Mouse (Mus musculus): ENCODE results near the gene Tlk2.
A peak's percentile ranks its signal among the peaks of the same experiment; 100 is the strongest.

Gene Tlk2

DNA sequence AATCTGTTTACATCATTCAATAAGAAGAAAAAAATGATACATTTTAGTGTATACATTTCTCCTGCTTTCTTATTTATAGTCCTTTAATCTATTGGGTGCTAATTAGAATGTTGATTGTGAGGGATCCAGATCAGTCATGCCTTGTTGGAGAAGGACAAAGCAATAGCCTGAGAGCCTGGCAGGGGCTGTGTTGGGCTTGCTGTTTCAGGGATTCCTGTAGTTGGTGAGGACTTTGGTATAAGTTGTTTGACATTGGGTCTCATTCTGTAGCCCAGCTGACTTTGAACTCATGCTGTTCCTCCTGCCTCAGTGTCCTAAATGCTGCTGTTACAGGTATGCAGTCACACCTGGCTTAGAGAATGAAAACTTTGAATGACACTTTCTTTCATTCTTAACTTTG is 85.9 kb downstream of the Tlk2 start:
- DNase-seq, result no peak

DNA sequence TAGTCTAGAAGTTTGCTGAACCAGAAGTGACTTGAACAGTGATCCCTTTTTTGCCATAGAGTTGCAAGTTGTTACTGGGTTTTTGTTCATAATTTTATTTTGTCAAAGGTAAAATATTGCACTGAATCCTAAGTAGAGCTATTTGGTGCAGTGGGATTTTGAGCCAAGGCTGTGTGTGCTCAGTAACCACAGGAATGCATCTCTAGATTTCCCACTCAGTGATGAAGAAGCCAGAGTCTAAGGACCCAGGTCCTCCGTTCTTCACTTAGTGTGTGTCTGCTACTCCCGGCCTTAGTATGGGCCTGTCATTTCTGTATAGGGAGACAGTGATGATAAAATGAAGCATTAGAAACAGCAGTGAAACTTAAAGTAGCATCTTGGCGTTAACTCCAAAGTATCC is 86.4 kb downstream of the Tlk2 start:
- no peak for DNase-seq

DNA sequence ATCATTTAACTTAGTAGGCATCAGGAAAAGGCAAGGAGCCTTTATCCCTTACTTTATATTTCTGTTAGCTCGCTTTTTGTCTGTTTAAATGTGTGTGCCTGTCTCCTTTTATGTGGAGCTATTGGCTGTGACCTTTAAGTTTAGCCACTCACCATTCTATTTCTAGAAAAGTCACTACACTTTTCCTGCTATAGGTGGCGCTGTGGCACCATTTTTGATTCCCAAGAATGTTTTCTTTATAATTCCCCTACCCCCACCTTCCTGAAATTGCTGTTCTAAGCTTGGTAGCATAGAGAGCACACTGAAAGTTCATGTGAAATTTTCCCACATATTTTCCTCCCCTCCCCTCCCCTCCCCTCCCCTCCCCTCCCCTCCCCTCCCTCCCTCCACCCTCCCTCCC is 91.5 kb downstream of the Tlk2 start:
- no peak for DNase-seq

DNA sequence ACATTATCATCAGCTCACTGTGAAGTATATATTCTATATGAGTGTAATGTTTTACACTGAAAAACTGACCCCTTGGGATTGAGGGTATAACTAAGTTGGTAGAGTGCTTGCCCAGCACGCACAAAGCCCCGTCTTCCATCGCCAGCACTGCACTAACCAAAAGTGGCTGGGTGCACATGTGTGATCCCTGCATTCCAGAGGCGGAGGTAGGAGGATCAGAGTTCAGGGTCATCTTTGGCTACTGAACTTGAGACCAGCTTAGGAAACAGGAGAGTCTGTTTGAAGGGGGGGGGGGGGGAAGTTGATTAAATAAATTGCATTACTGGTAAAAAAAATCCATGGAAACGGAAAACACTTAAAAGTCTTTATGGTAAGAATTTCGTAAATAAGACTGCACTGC is 101.8 kb downstream of the Tlk2 start:
- DNase-seq, result no peak

DNA sequence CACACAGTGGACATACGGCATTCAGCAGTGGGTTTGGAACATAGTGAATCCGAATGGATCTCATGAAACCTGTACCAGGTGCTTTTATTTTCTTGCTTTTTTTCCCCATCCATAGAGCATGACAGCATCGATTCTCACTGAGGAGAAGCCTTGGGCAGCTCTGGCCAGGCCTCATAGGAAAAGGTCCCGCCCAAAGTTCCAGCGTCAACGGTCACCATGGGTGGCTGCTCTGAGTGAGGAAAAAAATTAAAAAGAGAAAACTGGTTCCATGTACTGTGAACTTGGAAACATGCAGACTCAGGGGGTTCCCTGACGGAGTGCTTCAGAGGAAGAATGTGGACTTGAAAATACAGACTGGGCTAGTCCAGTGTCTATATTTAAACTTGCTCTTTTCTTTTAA is 102.7 kb downstream of the Tlk2 start:
- DNase-seq, result no peak

DNA sequence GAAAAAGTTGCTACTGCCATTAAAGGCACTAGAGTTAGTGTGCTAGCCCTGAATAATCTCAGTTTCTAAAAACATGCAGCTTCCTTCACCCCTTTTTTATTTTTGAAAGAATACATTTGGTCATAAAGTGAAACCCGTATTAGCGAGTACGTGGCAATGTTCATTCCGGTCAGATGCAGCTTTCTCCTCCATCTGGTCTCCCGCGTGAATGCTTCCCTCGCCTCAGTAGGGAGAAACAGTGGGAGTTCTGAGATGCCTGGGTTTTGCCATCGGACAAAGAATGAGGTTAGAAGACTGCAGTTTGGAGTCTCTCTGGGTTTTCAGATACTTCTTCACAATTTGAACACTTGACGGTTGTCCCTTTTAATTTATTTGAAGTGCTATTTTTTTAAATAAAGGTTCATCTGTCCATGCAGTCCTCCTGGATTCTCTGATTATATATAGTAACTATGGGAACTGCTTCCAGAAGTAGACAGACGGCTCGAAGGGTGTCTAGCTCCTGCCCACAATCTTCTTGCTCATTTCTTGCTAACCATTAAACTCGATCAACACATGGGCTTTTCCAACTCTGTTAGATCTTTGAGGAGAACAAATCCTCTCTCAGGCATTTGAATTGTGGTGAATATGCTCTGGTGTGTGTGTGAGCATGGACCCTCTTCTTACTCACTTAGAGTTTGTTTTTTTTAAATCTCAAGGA is 103.3 kb downstream of the Tlk2 start:
- DNase-seq, result no peak

DNA sequence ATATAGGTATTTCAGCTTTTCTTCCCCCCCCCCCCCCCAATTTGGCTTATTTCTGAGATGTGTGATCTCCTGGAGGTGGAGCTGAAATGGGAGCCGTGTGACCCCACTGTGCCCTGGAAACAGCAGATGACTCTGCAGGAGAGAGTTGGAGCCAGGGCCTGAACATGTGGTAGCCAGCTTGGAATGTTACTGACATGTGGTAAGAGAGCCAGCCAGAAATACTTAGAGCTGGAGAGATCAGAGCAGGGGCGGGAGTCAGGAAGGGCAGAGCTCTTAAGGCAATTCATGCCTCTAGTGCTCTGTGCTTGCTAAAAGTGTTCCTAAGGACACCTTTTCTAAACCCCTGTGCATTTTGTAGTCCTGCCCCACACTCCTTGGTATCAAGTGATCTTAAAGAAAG is 103.9 kb downstream of the Tlk2 start:
- no peak for DNase-seq

DNA sequence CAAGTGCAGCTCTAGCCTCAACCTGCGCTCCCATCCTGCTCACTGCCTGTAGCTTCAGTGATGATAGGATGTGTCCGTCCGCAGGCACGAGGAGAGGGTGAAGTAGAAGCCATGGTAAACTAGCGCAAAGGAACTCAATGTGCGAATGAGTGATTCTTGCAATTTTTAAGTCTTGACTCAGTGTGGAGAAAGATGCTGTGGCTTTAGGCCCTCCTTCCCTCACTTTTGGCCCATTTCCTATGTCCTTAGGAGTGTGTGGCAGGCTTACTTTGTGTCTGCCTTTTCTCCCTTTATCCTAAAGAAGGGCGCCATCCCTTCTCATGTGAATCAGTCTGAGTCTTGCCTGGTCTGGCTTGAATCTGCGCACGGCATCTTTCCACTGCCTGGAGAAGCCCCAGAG is 104.4 kb downstream of the Tlk2 start:
- no peak for DNase-seq

DNA sequence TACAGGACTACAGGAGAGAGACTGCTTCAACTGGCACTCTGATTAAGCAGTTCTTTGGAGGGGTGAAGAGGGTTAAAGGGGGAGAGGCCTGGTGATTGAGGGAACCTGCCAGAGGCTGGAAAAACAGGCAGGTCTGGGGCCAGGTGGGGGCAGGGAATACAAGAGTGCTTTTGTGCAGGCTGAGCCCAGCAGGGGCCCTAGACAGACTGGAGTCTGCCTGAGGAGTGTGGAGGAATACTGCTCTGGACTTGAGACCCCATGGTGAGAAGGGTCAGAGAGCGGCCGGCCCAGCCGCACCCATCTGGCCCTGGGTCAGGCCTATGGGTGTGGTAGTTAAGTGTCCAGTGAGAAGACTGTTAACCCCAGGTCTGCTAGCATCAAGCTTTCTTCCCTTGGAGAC is 107.1 kb downstream of the Tlk2 start:
- no peak for DNase-seq

DNA sequence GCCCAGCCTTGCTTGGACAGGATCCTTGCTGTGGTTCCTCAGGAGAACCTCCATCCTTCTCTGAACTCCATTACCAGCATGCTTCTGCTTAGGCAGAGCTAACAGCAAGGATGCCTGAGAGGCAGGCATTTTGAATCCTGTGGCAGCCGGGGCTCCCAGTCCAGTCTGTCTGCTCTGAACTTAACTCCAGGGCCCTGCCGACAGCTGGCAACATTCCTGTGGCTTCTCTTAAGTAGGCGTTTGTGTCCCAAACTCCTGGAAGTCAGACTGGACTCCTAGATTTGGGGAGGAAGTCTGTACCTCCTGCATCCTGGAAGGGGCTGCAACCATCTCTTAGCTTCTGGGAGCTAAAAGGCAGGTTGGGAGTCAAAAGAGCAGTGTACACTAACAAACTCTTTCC is 110.8 kb downstream of the Tlk2 start:
- no peak for DNase-seq

DNA sequence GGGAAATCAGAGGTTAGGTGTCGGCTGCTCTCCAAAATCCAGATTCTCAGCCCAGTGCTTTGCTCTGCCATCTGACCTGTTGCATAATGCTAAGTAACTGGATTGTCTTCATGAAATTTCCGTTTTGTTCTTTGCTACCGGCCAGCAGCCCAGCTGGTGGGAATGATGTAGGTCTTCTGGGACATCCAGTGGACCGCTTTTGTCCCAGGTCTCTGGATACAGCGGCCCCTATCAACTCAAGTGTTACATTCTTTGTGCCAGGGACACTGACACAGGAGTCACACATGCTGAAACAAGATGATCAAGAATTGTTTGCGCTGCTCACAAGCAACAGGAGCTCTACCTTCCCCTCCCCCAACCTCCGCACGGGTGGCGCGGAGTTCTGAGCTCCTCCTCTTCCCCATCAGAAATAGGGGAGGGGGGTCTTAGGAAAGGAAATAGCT is 113.1 kb downstream of the Tlk2 start:
- no peak for DNase-seq

DNA sequence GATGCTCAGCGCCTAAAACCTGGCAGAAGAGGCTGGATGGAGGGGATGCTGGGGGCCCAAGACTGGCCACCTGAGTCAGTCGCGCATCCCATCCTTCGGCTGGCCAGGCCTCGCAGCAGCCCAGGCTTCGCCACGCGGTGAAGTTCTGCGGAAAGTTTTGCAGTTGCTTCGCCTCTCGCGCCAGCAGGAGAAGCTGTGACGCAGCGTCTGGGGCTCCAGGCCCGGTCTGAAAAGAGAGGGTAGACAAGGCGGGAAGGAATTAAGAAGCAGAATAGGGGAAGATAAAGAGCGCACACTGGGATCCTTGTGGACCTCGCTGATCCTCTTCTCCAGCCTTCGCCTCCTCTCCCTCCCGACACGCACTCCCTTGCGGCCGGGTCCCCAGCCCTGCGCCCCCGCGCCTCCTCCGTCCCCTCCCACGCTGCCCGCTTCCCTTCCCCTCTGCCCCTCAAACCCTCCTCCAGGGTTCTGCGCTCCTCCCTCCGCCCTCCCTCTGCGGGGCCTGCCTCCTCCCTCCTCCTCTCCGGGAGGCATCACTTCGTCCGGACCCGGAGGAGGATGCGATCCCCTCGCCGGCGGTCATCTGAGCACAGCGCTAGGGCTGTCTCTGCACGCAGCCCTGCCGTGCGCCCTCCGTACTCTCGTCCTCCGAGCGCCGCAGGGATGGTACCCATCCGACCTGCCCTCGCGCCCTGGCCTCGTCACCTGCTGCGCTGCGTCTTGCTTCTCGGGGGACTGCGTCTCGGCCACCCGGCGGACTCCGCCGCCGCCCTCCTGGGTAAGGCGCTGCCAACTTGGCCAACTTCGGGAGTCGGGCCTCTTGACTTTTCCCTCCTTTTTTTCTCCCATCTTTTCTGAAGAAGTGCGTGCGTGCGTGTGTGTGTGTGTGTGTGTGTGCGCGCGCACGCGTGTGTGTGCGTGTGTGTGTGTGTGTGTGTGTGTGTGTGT is 113.8 kb downstream of the Tlk2 start, which contains the start of gene Mrc2:
Gene Mrc2 (plus strand): TSS at position 520 of the 948 bp plus-strand sequence.
- no peak for DNase-seq

DNA sequence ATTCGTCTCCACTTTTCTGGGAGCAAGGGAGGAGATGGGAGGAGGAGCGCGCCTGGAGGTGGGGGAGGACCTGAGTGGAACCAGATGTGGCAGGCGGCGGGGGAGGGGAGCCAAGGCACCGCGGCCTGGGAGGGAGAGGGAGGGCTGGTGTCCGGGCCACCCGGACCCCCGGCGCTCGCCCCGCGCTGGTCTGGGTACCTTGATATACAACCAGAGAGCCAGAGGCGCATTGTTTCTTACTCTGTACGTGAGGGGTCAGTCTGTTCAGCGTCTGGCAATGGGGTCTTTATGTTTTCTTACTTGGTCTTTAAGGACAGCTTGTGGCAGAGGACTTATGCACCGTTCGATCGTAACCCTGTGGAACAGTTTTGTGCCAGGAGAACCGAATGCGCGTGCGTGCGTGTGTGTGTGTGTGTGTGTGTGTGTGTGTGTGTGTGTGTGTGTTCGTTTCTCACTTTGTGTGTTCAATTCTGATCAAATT is 114.5 kb downstream of the Tlk2 start:
- no peak for DNase-seq

DNA sequence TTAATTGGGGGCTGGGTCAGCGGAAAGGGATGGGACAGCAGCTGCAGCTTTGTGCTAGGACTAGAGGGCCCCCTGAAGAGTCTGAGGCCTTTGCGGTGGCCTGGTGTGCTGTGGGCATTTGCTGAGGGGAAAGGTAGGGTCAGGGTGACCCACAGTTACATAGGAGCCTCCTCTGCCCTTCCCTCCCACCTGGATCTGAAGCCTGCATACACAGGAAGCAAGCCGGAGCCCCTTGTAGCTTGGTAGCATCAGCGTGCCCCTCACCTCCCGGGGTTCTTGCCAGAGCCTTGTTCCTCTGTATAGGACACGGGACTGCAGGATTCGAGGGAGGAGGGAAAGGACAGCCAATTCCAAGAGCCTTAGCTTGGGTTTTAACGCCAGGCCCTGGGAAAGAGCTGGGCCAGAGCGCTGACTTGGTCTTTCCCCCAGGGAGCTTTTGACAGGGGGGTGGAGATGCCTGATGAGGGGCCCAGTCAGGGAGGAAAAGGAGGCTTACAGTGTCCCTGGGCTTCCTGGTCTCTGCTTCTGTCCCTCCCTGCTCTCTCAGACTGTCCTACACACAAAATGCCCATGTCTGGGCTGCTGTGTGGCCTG is 115.4 kb downstream of the Tlk2 start:
- no peak for DNase-seq

DNA sequence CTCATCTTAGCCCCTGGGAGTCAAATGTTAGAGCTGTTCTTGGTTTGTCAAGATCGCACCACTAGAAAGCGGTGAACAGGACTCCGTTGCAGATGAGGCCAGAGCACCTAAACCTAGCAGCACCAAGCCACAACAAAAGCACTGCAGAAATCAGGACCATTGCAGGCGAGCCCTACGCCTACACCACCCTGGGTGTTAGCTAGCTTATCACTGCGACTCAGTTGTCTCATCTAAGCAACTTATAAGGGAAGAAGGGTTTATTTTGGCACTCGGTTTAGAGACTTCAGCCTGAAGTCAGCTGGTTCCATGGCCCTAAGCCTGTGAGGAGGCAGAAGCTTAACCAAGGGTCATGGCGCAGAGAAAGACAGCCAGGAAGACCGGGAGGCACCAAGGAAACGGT is 117.5 kb downstream of the Tlk2 start:
- no peak for DNase-seq

DNA sequence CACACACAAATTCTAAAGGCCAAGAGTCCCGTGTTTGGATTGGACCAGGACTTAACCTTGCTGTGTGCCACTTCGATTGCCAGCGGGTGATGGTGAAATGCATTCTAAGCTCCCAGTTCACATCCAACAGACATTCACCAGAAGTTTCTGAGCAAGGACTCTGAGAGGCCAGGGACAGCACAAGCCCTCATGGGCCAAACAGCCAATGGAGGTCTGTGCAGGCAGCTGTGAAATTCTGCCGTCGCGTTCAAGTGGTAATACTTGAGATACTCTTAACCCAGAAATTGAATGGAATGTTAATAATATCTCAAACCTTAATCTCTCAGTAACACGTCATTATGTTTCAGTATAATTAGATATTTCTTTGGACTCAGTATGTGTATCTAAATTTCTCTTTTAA is 131.6 kb downstream of the Tlk2 start:
- no peak for DNase-seq

DNA sequence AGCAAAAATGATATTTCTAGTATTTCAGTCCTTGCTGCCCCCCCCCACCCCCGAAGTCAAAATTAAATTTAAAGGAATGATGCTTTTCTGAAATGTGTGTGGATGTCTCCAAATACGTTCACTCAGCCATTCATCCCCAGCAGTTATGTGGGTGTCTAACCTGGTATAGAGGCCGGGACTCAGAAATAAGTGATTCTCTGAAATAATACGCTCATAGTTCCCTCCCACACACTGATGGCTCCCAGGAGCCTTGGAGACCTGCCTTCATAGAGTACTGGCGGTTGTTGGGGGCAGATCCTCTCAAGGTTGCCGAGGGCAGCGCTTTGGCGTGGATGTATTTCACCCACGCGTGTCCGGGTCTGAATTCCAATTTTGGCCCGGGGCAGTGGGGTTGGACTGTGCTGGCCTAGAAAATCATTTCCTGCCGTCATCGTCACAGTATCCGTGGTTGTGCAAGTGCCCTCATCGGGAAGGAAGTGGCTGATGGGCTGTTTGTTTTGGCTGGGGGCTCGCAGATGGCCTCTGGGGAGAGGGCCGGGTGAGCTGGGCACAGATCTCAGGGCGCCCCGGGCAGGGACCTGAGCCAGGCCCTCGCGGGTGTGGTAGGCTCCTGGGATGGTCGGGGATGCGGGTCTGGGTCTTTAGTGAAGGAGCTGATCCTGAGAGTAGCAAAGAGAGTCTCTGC is 132.8 kb downstream of the Tlk2 start:
- peak; percentile 65 for DNase-seq

DNA sequence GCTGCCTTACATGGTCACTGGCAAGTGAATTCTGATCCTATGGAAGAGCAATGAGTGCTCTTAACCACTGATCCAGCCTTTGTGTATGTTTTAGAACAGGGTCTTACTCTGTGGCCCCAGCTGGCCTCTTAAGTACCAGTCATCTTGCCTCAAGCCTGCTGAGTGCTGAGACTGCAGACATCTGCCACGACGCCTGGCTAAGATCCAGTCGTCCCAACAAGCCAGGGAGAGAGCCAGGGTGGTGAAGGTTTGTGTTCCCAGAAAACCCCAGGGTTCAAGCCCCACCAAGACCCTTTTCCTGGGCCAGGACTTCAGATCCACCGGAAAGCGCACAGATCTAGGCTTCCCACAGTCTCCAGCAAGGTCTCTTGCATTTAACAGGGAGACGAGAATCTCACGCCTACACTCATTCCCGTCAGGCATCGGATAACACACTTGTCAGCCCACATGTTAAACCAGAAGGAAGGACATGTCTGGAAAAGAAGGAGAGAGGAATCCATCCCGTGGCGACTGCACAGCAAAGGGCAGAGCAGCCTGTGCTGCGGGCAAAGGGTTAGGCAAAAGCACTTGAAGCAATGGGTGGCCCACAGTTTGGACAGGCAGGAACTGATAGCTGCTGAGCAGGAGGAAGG is 133.8 kb downstream of the Tlk2 start:
- DNase-seq, result no peak

DNA sequence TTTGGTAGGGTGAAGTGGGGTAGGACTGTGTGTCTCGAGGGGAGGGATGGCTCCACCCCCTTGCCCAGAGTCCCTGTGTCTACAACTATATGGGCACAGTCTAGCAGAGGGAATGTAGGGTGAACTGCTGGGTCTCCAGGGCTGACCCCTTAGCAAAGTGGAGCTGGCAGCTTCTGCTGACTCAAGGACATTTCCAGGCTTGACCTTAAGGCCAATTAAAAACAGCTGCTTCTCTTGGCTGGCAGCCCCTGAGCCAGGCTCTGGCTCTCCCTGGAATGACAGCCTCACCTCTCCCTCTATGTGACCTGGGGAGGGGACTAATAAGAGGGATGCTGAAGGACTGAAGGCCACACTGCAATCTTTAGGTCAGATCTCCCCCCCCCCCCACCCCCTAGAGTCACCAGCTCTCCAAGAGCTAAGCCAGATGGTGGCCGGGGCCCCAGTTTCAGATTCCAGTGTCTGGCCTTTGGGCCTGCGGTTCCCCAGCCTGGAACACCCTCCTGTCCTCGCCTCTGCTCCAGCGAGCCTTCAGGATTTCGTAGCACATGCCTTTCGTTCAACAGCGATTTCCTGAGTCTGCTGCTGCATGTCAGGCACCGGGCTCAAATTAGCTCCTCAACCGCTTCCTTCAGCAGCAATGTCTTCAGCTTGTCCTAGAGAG is 134.5 kb downstream of the Tlk2 start:
- no peak for DNase-seq

DNA sequence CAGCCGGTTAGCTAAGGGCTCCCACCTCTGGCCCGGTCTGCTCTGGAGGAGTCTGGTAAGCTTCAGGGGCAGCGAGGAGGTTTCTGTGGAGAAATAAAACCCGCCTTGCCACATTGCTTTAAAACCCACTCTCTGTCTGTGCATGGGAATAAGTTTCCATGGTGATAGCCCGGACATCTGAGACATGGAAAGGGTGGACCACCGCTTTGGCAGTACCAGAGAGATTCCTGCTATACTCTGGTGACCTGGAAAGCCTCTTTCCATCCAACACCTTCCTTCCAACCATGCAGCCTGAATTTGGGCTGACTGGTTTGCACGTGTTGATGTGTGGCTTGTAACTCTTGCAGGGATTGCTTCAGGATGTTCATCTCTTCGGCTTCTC is 135.0 kb downstream of the Tlk2 start:
- no peak for DNase-seq

DNA sequence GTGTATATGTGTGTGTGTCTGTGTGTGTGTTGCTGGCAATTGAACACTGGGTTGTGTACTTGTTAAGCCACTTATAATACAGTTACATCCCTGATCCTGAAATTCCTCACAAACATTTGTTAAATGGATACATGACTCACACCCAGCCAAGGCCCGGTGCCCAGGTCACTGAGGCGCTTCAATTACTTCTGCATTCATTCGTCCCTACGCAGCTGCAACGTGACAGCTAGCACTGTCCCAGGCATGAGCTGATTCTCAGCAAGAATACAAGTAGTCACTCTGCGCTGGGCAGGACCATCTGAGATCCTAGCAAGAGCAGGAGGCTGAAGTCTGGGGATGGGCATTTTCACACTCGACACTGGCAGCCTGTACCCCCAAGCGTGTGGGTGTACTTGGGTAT is 136.7 kb downstream of the Tlk2 start:
- DNase-seq, result no peak

DNA sequence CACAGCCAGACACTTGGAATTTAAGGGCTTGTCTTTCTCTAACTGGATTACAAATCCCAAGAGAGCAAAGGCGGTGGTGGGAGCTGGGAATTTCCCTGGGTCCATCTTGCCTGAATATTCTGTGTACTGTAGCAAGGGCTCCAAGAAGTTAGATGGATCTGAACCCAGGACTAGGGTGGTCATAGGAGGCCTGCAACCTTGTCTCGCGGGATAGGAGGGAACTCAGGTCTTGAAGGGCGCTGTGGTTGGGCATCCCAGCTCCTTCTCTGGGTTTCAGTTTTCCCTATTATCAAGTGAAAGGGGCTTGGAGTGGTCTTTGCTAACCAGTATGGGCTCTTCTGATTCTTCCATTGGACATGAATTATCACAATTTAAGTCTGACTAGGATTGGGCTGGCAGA is 137.5 kb downstream of the Tlk2 start:
- DNase-seq, result no peak
